Mouse (Mus musculus) forebrain, embryonic 15.5 days (tissue): ENCODE results near the gene A330070K13Rik. TPM values are rescaled to one million over a fixed set of nuclear protein-coding genes. Genes with fewer than 3 reads are reported as not detected.
A peak's percentile ranks its signal among the peaks of the same experiment; 100 is the strongest.

Experiments
- ATAC-seq: fragments of 200-750 bp; cut with Nextera tagmentation; replicated peaks from 2 replicates; pipeline ENCODE4 v1.8.0; 2017; ENCODE audit warnings: mild to moderate bottlenecking, moderate TSS enrichment, moderate library complexity
- H3K27ac ChIP-seq: fragments of 300-500 bp; sonication (generic); replicated peaks from 2 replicates; pipeline ENCODE4 v1.5.1; 2015; ENCODE audit warnings: mild to moderate bottlenecking, inconsistent platforms
- H3K27me3 ChIP-seq: fragments of 300-500 bp; sonication (generic); 2 replicates; pipeline ENCODE4 v1.6.1; 2015; ENCODE audit warnings: inconsistent platforms
- H3K36me3 ChIP-seq: fragments of 300-500 bp; sonication (generic); 2 replicates; pipeline ENCODE4 v1.6.1; 2015; ENCODE audit warnings: mild to moderate bottlenecking, inconsistent platforms
- H3K4me1 ChIP-seq: fragments of 300-500 bp; sonication (generic); 2 replicates; pipeline ENCODE4 v1.6.1; 2015; ENCODE audit warnings: inconsistent platforms
- H3K4me2 ChIP-seq: fragments of 300-500 bp; sonication (generic); replicated peaks from 2 replicates; pipeline ENCODE4 v1.6.1; 2015; ENCODE audit warnings: mild to moderate bottlenecking, inconsistent platforms
- H3K4me3 ChIP-seq: fragments of 300-500 bp; sonication (generic); 2 replicates; pipeline ENCODE4 v1.5.1; 2015; ENCODE audit warnings: mild to moderate bottlenecking, inconsistent platforms
- H3K9ac ChIP-seq: fragments of 300-500 bp; sonication (generic); replicated peaks from 2 replicates; pipeline ENCODE4 v1.6.1; 2015; ENCODE audit warnings: mild to moderate bottlenecking, inconsistent platforms
- H3K9me3 ChIP-seq: fragments of 300-500 bp; sonication (generic); 2 replicates; pipeline ENCODE4 v1.6.1; 2016; ENCODE audit warnings: inconsistent platforms
- whole genome bisulfite sequencing: fragments of 180-500 bp; shearing (Covaris S2); methylation state at CpG from one replicate; pipeline ENCODE4 v1.1.7; 2015; ENCODE audit warnings: mixed read lengths; 5-methylcytosine and 5-hydroxymethylcytosine counted together
- polyA plus RNA-seq: library from polyadenylated mRNA; unstranded; fragments of >200 nt; fragmentation: Nextera tagmentation; extraction: Ambion mirVana; gene quantifications from 2 replicates; pipeline ENCODE4 v1.2.1, GENCODE M21; 2015

A330070K13Rik gene
- polyA plus RNA-seq = not detected in 2 replicates

DNA sequence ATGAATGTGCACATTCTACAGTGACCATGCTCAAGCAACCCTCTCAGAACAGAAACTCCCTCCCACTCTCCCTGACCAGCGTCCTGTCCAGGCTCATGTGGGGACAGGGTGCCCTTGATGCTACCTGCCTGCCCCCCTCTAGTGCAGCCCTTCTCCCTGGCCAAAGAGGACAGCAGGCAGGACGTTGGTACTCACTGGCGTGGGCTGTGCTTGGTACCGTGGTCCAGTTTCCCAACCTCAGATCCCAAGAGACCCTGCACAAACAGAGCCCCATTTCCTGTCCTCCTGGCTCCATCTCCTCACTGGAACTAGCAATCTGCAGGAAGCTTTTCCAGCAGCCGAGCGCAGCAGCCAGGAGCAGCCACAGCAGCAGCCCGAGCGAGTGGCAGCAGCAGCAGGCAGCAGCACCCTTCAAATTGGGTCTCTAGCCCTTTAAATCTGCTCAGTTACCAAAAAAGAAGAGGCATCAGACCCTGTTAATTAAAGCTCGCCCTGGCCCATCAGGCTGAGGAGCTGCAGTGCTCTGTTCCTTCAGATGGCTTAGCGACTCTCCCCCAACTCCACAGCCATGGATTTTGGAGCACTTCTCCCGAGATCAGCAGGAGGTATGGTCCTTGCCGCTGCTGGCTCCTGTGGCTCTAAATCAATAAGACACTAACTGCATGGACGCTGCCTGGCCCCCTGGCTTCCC lies at the start of gene A330070K13Rik:
TSS of gene A330070K13Rik (minus strand) at position 410 of the 691 bp plus-strand sequence.
- H3K27me3 ChIP-seq = no peaks in the 10 kb centered on the region
- H3K4me1 ChIP-seq = no peaks in the 10 kb centered on the region
- H3K36me3 ChIP-seq = no peaks in the 10 kb centered on the region
- H3K9me3 ChIP-seq = no peaks in the 10 kb centered on the region
- no peak within 1 kb of the TSS for H3K4me3 ChIP-seq
- WGBS = 10% methylated on average over 13 of the region's 13 CpGs
- H3K4me2 ChIP-seq = peak within 1 kb of the TSS; percentile 25
- H3K27ac ChIP-seq = no peak within 1 kb of the TSS
- ATAC-seq = no peak
- no peak within 1 kb of the TSS for H3K9ac ChIP-seq

DNA sequence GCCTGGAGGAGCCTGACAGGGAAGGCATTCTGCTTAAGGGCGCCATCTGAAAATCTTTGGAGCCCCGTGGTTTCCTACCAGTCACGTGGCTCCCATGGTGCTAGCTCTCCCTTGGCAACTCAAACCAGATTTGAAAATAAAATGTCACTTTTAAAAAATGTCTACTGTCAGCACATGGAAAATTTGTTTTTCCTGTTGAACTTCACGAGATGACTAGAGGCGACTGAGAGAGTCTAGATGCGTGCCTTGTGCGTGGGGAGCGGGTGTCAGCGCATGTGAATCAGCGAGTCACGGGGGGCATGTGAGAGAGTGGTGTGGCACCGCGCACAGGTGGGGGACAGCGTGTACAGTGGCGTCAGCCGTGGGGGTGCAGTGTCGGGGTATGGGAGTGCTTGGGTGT lies 27.1 kb upstream of the A330070K13Rik start:
- H3K36me3 ChIP-seq = no peaks in the 10 kb centered on the region
- H3K4me1 ChIP-seq = no peaks in the 10 kb centered on the region
- no peaks in the 10 kb centered on the region for H3K27me3 ChIP-seq
- H3K27ac ChIP-seq = no peak overlapping the region
- WGBS = 92% methylated on average over 17 of the region's 17 CpGs
- no peaks in the 10 kb centered on the region for H3K9me3 ChIP-seq
- no peak overlapping the region for H3K4me2 ChIP-seq
- ATAC-seq = no peak
- no peak overlapping the region for H3K4me3 ChIP-seq
- H3K9ac ChIP-seq = no peak overlapping the region

DNA sequence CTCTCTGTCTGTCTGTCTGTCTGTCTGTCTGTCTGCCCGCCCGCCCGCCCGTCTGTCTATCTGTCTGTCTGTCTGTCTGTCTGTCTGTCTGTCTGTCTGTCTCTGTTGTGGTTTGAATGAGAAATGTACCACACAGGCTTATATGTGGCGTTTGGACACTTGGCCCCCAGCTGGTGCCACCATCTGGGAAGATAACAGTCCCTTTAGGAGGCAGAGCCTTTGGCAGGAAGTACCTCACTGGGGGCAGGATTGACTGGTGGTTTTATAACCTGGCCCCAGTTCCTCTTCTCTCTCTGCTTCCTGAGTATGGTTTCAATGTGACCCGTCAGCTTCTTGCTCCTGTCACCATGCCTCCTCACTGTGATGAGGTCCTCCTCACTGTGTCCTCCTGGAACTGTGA lies 25.3 kb upstream of the A330070K13Rik start:
- H3K4me3 ChIP-seq = no peak overlapping the region
- no peaks in the 10 kb centered on the region for H3K9me3 ChIP-seq
- no peak overlapping the region for H3K4me2 ChIP-seq
- no peak overlapping the region for H3K9ac ChIP-seq
- no peaks in the 10 kb centered on the region for H3K27me3 ChIP-seq
- WGBS = 91% methylated on average over 6 of the region's 6 CpGs
- no peaks in the 10 kb centered on the region for H3K4me1 ChIP-seq
- ATAC-seq = no peak
- no peaks in the 10 kb centered on the region for H3K36me3 ChIP-seq
- H3K27ac ChIP-seq = no peak overlapping the region

DNA sequence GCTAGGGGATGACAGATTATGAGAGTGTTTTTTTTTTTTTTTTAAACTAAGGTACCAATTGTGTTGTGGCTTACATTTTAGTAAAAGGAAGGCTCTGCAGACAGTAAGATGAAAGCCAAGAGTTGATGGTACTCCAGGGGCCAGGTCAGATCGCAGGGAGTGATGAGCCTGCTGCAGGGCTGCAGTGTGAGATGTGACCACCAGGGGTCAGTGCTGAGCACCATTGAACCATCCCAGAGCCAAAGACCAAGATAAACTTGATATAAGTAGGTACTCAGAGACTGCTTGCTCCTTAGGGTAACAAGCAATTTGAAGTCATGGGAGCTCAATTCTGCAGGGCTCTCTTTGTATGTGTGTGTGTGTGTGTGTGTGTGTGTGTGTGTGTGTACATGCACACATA lies 20.8 kb upstream of the A330070K13Rik start:
- Histone ChIP-seq H3K36me3 (no peaks in the 10 kb centered on the region), H3K4me1 (no peaks in the 10 kb centered on the region), H3K27me3 (no peaks in the 10 kb centered on the region), H3K9ac (no peak overlapping the region), H3K4me3 (no peak overlapping the region), H3K9me3 (no peaks in the 10 kb centered on the region), H3K4me2 (no peak overlapping the region), H3K27ac (no peak overlapping the region)
- ATAC-seq = no peak
- 51% methylated on average over 1 of the region's 1 CpGs for WGBS

DNA sequence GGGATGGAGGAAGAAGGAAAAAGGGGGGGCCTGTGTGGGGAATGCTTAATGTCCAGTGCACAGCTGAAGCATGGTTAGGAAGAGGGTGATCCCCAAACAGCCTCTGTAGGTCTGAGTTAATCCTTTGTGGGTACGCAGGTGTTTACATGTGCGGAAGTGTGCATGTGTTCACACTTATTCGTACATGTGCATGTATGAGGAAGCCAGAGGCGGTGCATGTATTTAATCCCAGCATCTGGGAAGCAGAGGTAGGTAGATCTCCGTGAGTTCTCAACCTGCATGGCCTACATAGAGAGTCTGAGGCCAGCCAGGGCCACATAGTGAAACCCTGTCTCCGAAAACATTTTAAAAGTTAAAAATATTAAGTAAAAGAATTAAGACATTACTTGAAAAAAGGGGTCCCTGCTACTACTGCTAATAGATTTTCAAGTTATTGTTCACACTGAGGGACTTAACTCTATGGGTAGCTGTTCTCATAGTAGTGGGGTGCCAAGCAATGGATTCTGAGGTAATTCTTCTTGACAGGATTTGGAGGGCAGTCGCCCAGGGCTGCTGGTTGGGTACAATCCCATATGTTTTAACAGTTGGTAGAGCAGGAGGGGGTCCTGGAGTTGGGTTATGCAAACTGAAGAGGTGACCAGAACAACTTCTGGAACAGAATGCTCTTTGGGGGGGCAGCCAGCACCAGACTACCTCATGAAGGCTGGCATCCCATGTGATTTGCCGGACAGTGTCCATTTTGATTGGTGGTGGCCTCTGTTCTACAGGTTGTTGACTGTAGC lies 15.9 kb upstream of the A330070K13Rik start:
- H3K9ac ChIP-seq = no peak overlapping the region
- no peak for ATAC-seq
- H3K4me3 ChIP-seq = no peak overlapping the region
- WGBS = 91% methylated on average over 8 of the region's 8 CpGs
- H3K27me3 ChIP-seq = no peaks in the 10 kb centered on the region
- H3K4me2 ChIP-seq = no peak overlapping the region
- H3K9me3 ChIP-seq = no peaks in the 10 kb centered on the region
- no peaks in the 10 kb centered on the region for H3K4me1 ChIP-seq
- no peak overlapping the region for H3K27ac ChIP-seq
- no peaks in the 10 kb centered on the region for H3K36me3 ChIP-seq

DNA sequence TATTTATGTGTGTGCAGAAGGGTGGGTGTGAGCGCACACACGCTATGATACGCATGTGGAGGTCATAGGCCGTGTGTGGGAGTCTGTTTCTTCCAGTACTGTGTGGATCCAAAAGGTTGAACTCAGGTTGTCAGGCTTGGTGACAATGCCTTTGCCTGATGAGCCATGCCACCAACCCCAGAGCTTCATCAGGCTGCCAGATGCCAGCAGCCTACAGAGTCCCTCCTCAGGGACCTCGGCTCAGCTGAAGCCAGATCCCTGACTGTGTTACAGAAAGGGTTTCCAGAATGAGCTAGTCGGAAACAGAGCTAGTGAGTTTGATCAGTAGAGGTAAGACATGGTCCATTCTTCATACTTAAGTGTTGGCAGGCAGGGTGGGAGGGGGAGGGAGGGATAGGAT lies 10.7 kb upstream of the A330070K13Rik start:
- no peak for ATAC-seq
- Histone ChIP-seq H3K9ac (no peak overlapping the region), H3K4me2 (no peak overlapping the region), H3K36me3 (no peaks in the 10 kb centered on the region), H3K9me3 (no peaks in the 10 kb centered on the region), H3K4me3 (no peak overlapping the region), H3K27me3 (no peaks in the 10 kb centered on the region), H3K4me1 (peaks cover 4% of the 10 kb centered on the region; the same call in 1 of the 2 replicates), H3K27ac (no peak overlapping the region)
- 79% methylated on average over 6 of the region's 6 CpGs for WGBS

DNA sequence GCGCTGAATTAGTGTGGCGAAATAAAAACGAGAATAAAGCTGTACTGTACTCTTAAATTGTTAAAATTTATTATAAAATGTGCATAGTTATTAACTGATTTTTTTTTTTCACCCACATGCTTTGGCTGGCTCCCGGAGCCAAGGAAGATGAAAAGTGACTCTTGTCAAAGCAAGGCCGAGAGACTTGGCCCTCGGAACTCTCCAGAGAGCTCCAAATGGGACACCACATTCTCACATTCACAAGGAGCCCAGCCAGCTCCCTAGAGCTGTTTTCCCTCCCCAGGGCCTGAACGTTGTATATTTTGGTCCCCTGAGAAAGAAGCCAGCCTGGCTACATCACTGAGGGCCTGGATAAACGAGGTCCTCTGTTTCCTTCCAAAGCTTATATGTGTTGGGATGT lies 10.0 kb upstream of the A330070K13Rik start:
- Histone ChIP-seq H3K27ac (no peak overlapping the region), H3K4me2 (no peak overlapping the region), H3K27me3 (no peaks in the 10 kb centered on the region), H3K9me3 (no peaks in the 10 kb centered on the region), H3K4me3 (no peak overlapping the region), H3K4me1 (peaks cover 4% of the 10 kb centered on the region; the same call in 1 of the 2 replicates), H3K9ac (no peak overlapping the region), H3K36me3 (no peaks in the 10 kb centered on the region)
- no peak for ATAC-seq
- WGBS = 76% methylated on average over 8 of the region's 8 CpGs

DNA sequence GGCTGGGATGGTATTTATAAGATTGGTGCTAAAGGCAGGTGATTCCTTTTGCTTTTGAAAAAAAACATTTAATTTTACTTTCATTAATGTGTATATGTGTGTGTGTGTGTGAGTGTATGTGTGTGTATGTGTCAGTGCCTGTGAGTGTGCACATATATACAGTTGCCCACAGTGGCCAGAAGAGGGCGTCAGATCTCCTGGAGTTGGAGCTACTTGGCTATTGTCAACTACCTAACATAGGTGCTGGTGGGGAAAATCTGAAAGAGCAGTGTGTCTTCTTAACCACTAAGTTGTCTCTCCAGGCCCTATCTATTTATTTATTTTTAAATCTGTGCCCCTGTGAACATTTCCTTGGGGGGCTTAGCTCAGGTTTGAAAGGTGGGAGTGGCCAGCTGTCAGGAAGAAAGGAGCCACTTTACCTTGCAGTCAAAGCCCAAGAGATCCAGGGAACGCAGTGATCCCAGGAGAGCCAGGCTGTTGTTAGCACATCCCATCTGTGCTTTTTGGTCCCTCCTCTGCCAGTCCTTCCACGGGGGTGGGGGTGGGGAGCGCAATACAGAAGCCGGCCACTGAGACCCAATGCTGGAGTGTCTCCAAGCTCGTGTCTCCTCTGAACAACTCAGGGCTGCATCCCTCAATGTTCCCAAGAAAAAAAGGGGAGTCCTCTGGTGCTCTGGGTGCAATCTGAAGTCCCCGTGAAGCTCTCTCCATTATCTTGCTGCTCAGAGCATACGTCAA lies 9.4 kb upstream of the A330070K13Rik start:
- peaks cover 4% of the 10 kb centered on the region; the same call in 1 of the 2 replicates for H3K4me1 ChIP-seq
- H3K4me2 ChIP-seq = no peak overlapping the region
- no peak overlapping the region for H3K27ac ChIP-seq
- ATAC-seq = no peak
- 42% methylated on average over 8 of the region's 8 CpGs for WGBS
- H3K9ac ChIP-seq = no peak overlapping the region
- no peak overlapping the region for H3K4me3 ChIP-seq
- H3K36me3 ChIP-seq = no peaks in the 10 kb centered on the region
- H3K27me3 ChIP-seq = no peaks in the 10 kb centered on the region
- H3K9me3 ChIP-seq = no peaks in the 10 kb centered on the region

DNA sequence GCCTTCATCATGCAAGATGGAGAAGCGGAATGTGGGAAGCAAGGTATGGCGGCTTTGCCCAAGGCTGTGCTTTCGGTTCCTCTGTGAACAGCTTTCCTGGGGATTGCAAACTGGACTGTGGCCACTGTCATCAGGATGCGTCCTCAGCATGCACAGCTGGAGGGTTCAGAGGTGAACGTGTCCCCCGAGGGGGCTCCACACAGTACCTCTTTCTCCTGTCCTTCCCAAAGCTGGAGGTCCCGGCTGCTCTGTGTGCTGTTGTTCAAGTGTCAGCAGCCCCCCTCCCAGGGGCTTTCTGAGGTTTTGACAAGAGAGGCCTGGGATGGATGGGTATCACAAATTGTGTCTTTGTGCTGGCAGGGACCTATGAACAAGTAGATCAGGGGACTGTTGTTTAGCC lies 2.0 kb upstream of the A330070K13Rik start:
- no peak overlapping the region for H3K27ac ChIP-seq
- H3K4me1 ChIP-seq = no peaks in the 10 kb centered on the region
- WGBS = 64% methylated on average over 7 of the region's 7 CpGs
- no peaks in the 10 kb centered on the region for H3K9me3 ChIP-seq
- H3K36me3 ChIP-seq = no peaks in the 10 kb centered on the region
- H3K27me3 ChIP-seq = no peaks in the 10 kb centered on the region
- H3K4me2 ChIP-seq = no peak overlapping the region
- no peak overlapping the region for H3K9ac ChIP-seq
- no peak overlapping the region for H3K4me3 ChIP-seq
- no peak for ATAC-seq

DNA sequence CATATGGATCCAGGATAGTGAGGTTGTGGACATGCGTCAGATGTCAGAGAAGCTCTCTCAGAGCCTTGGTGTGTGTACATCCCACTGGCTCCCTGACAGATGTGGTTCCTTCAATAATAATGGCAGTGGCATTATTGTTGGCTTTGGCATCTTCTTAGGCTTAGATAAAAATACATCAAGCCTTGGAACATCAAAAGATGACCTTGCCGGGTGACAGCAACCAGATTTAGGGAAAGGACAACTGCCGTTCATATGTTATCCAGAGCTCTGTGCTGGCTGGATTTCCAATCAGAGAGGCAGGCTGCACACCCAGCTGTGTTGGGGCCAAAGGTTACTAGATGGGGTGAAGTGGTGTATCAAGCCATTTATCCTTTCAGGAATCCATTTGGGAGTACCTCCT lies 9.0 kb downstream of the A330070K13Rik start:
- Histone ChIP-seq H3K36me3 (no peaks in the 10 kb centered on the region), H3K4me2 (no peak overlapping the region), H3K4me3 (no peak overlapping the region), H3K4me1 (no peaks in the 10 kb centered on the region), H3K9me3 (no peaks in the 10 kb centered on the region), H3K9ac (no peak overlapping the region), H3K27me3 (no peaks in the 10 kb centered on the region), H3K27ac (no peak overlapping the region)
- 98% methylated on average over 3 of the region's 3 CpGs for WGBS
- ATAC-seq = no peak

DNA sequence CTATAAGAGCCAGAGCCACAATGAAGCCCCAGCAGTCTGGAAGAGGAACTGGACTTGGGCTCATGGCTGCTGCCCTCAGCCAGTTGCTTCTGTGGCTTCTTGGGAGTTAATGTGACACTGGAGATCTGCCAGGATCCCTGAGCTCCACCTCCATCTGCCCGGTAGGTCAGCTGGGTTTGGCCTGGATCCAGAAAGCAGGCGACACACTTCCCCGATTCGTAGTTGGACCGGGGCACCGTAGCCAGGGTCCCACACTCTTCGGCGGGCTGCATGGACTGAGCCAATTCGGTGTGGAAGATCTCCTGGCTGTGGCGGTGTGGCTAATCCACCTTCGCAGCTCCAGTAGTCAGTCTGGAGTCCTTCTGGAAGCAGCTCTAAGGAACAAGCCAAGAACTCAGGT lies 15.2 kb downstream of the A330070K13Rik start, which contains the start of gene Caln1:
TSS of gene Caln1 (plus strand) at position 219 of the 400 bp plus-strand sequence.
- ATAC-seq = no peak
- 63% methylated on average over 11 of the region's 11 CpGs for WGBS
- H3K27ac ChIP-seq = no peak within 1 kb of the TSS
- no peaks in the 10 kb centered on the region for H3K4me1 ChIP-seq
- no peaks in the 10 kb centered on the region for H3K27me3 ChIP-seq
- no peak within 1 kb of the TSS for H3K4me2 ChIP-seq
- no peaks in the 10 kb centered on the region for H3K36me3 ChIP-seq
- no peak within 1 kb of the TSS for H3K4me3 ChIP-seq
- no peak within 1 kb of the TSS for H3K9ac ChIP-seq
- H3K9me3 ChIP-seq = no peaks in the 10 kb centered on the region

DNA sequence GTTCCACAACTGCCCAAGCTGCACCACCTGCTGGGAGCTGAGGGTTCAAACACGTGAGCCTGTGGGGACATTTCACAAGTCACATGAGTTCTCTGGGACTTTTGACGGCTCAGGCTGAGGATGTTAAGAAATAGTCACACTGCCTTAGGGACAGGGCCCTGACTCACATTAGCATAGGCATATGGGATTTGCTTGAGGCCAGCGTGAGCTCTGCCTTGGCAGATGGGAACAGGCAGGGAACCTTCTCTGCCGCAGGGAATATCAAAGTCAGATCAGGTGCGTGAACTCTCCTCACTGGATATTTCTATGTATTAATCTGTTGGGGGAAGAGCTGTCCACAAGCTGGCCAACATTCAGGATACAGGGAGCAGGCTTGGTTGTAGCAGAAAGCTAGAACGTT lies 16.2 kb downstream of the A330070K13Rik start:
- ATAC-seq = no peak
- no peak overlapping the region for H3K9ac ChIP-seq
- no peaks in the 10 kb centered on the region for H3K36me3 ChIP-seq
- H3K27ac ChIP-seq = no peak overlapping the region
- no peak overlapping the region for H3K4me3 ChIP-seq
- no peaks in the 10 kb centered on the region for H3K4me1 ChIP-seq
- H3K27me3 ChIP-seq = no peaks in the 10 kb centered on the region
- no peak overlapping the region for H3K4me2 ChIP-seq
- 83% methylated on average over 6 of the region's 6 CpGs for WGBS
- no peaks in the 10 kb centered on the region for H3K9me3 ChIP-seq
